Mouse (Mus musculus) liver, adult (tissue): ENCODE data around the gene Itga4.

Experiments
- GATA4 ChIP-seq: IDR thresholded peaks from 2 replicates; pipeline ENCODE4 v1.6.1; 2014; ENCODE audit warnings: mild to moderate bottlenecking, low read length; ENCODE audit not compliant: insufficient replicate concordance

The Itga4 gene

GRCm38 (mm10) chr2:79255192-79256000 is at the start of gene Itga4:
Gene Itga4 (plus strand): TSS chr2:79255426.
- no peak for TF ChIP-seq GATA4

- no peak for TF ChIP-seq GATA4
These were observed 49.0 kb upstream of the Itga4 start for GRCm38 (mm10) chr2:79206191-79206755.

GRCm38 (mm10) chr2:79214982-79215381 is 40.2 kb upstream of the Itga4 start:
- no peak for TF ChIP-seq GATA4

GRCm38 (mm10) chr2:79215479-79215878 is 39.7 kb upstream of the Itga4 start:
- no peak for TF ChIP-seq GATA4

- TF ChIP-seq GATA4, result no peak
These were observed 30.4 kb upstream of the Itga4 start for GRCm38 (mm10) chr2:79224714-79225426.

- no peak for TF ChIP-seq GATA4
These were observed 27.4 kb upstream of the Itga4 start for GRCm38 (mm10) chr2:79227805-79228241.

- TF ChIP-seq GATA4, result no peak
These were observed 23.9 kb upstream of the Itga4 start for GRCm38 (mm10) chr2:79231056-79231949.

GRCm38 (mm10) chr2:79235767-79236487 is 19.3 kb upstream of the Itga4 start:
- TF ChIP-seq GATA4, result no peak

GRCm38 (mm10) chr2:79237216-79237615 is 18.0 kb upstream of the Itga4 start:
- no peak for TF ChIP-seq GATA4

- no peak for TF ChIP-seq GATA4
These were observed 10.9 kb upstream of the Itga4 start for GRCm38 (mm10) chr2:79244276-79244675.

- TF ChIP-seq GATA4, result no peak
These were observed 10.5 kb upstream of the Itga4 start for GRCm38 (mm10) chr2:79244743-79245142.

GRCm38 (mm10) chr2:79248283-79248682 is 6.9 kb upstream of the Itga4 start:
- TF ChIP-seq GATA4, result no peak

- TF ChIP-seq GATA4, result no peak
These were observed 4.7 kb upstream of the Itga4 start for GRCm38 (mm10) chr2:79250510-79250909.

- no peak for TF ChIP-seq GATA4
These were observed 1.4 kb upstream of the Itga4 start for GRCm38 (mm10) chr2:79253754-79254197.
